Mouse (Mus musculus) MEL (cell line): ENCODE measurements at regions not wholly inside any gene's neighbourhood (a gene's known extent, or its start where the extent isn't known, plus 50 kb on each side); places are given as distances from the start of the nearest gene placed in this dataset.

ENCODE experiments used
- DNase-seq: peaks from one replicate; pipeline ENCODE4 v3.0.0; 2011; ENCODE audit warnings: low read depth, low spot score
- H3K27ac ChIP-seq: 2 replicates; pipeline ENCODE4 v1.5.1; 2012; ENCODE audit warnings: low read depth, mild to moderate bottlenecking, control low read depth, low read length, moderate library complexity; ENCODE audit not compliant: control insufficient read depth
- H3K27me3 ChIP-seq, 2 experiments: fragments of 150-350 bp in 1 of 2; sonication (generic) in 1 of 2; 2 replicates each; pipeline ENCODE4 v1.6.1; 2012; ENCODE audit warnings: low read length in 2 of 2, mild to moderate bottlenecking in 2 of 2, improper control_type of control experiment in 1 of 2, moderate library complexity in 1 of 2; ENCODE audit not compliant: insufficient read depth in 2 of 2, control insufficient read depth in 1 of 2
- H3K36me3 ChIP-seq, 2 experiments: 2 replicates each; pipeline ENCODE4 v1.6.1; 2012 to 2014; ENCODE audit warnings: low read length in 2 of 2, improper control_type of control experiment in 1 of 2, inconsistent platforms in 1 of 2, mild to moderate bottlenecking in 1 of 2; ENCODE audit not compliant: insufficient read depth in 2 of 2, control insufficient read depth in 1 of 2
- H3K4me1 ChIP-seq, 2 experiments: fragments of 150-350 bp in 1 of 2; sonication (generic) in 1 of 2; 2 replicates each; pipeline ENCODE4 v1.6.1; 2012; ENCODE audit warnings: low read length in 2 of 2, improper control_type of control experiment in 1 of 2, mild to moderate bottlenecking in 1 of 2; ENCODE audit not compliant: insufficient read depth in 2 of 2, control insufficient read depth in 1 of 2
- H3K4me3 ChIP-seq, 2 experiments: fragments of 150-350 bp in 1 of 2; sonication (generic) in 1 of 2; 2 replicates each; pipeline ENCODE4 v1.5.1; 2012; ENCODE audit warnings: low read depth in 2 of 2, low read length in 2 of 2, mild to moderate bottlenecking in 2 of 2, moderate library complexity in 2 of 2, control low read depth in 1 of 2, improper control_type of control experiment in 1 of 2; ENCODE audit not compliant: control insufficient read depth in 1 of 2, insufficient read depth in 1 of 2
- H3K79me2 ChIP-seq: 2 replicates; pipeline ENCODE4 v1.6.1; 2012; ENCODE audit warnings: mild to moderate bottlenecking, low read length, moderate library complexity; ENCODE audit not compliant: control insufficient read depth, poor library complexity, insufficient read depth
- H3K9ac ChIP-seq: 2 replicates; pipeline ENCODE4 v1.6.1; 2012; ENCODE audit warnings: low read depth, mild to moderate bottlenecking, control low read depth, low read length, moderate library complexity; ENCODE audit not compliant: control insufficient read depth, poor library complexity, severe bottlenecking
- H3K9me3 ChIP-seq: fragments of 150-350 bp; sonication (generic); replicated peaks from 2 replicates; pipeline ENCODE4 v1.6.1; 2012; ENCODE audit warnings: mild to moderate bottlenecking, low read length, improper control_type of control experiment, moderate library complexity; ENCODE audit not compliant: insufficient read depth
- BHLHE40 ChIP-seq: IDR thresholded peaks from 2 replicates; pipeline ENCODE4 v1.6.1; 2012; ENCODE audit warnings: low read depth, mild to moderate bottlenecking, inconsistent platforms, low read length, improper control_type of control experiment, borderline replicate concordance
- CHD1 ChIP-seq: IDR thresholded peaks from 2 replicates; pipeline ENCODE4 v1.6.1; 2012; ENCODE audit warnings: low read depth, mild to moderate bottlenecking, inconsistent platforms, low read length, improper control_type of control experiment
- CHD2 ChIP-seq: IDR thresholded peaks from 2 replicates; pipeline ENCODE4 v1.6.1; 2011; ENCODE audit warnings: low read length, improper control_type of control experiment
- CTCF ChIP-seq, 3 experiments: IDR thresholded peaks in 2 of 3; conservative IDR thresholded peaks in 1 of 3; 2 replicates each; pipeline ENCODE4 v1.5.1; 2011 to 2012; ENCODE audit warnings: low read length in 3 of 3, low read depth in 2 of 3, mild to moderate bottlenecking in 2 of 3, improper control_type of control experiment in 1 of 3, inconsistent platforms in 1 of 3, mixed read lengths in 1 of 3, moderate library complexity in 1 of 3; ENCODE audit not compliant: control insufficient read depth in 1 of 3, insufficient read depth in 1 of 3, poor library complexity in 1 of 3, severe bottlenecking in 1 of 3
- ELF1 ChIP-seq: IDR thresholded peaks from 2 replicates; pipeline ENCODE4 v1.6.1; 2014; ENCODE audit warnings: low read depth, mild to moderate bottlenecking, inconsistent platforms, low read length, improper control_type of control experiment, moderate library complexity
- GABPA ChIP-seq: IDR thresholded peaks from 2 replicates; pipeline ENCODE4 v1.6.1; 2012; ENCODE audit warnings: low read depth, mild to moderate bottlenecking, inconsistent platforms, low read length, improper control_type of control experiment, moderate library complexity
- JUND ChIP-seq: IDR thresholded peaks from 2 replicates; pipeline ENCODE4 v1.6.1; 2011; ENCODE audit warnings: low read depth, mild to moderate bottlenecking, improper control_type of control experiment, low read length
- KAT2A ChIP-seq: conservative IDR thresholded peaks from 2 replicates; pipeline ENCODE4 v1.6.1; 2012; ENCODE audit warnings: low read depth, low read length, improper control_type of control experiment, inconsistent platforms
- MAFK ChIP-seq: IDR thresholded peaks from 2 replicates; pipeline ENCODE4 v1.6.1; 2011; ENCODE audit warnings: low read depth, mild to moderate bottlenecking, low read length, improper control_type of control experiment, borderline replicate concordance
- MAX ChIP-seq: IDR thresholded peaks from 2 replicates; pipeline ENCODE4 v1.6.1; 2011; ENCODE audit warnings: low read length, improper control_type of control experiment
- MAZ ChIP-seq: IDR thresholded peaks from 2 replicates; pipeline ENCODE4 v1.6.1; 2012; ENCODE audit warnings: low read depth, mild to moderate bottlenecking, inconsistent platforms, low read length, improper control_type of control experiment
- MEF2A ChIP-seq: IDR thresholded peaks from 2 replicates; pipeline ENCODE4 v1.6.1; 2014; ENCODE audit warnings: low read depth, mild to moderate bottlenecking, inconsistent platforms, low read length, improper control_type of control experiment; ENCODE audit not compliant: poor library complexity, insufficient replicate concordance, severe bottlenecking; ENCODE audit errors: extremely low read depth
- MXI1 ChIP-seq: IDR thresholded peaks from 2 replicates; pipeline ENCODE4 v1.6.1; 2011; ENCODE audit warnings: mild to moderate bottlenecking, low read depth, low read length, improper control_type of control experiment
- MYB ChIP-seq: IDR thresholded peaks from 2 replicates; pipeline ENCODE4 v1.6.1; 2011; ENCODE audit warnings: mild to moderate bottlenecking, low read depth, low read length, improper control_type of control experiment
- MYC ChIP-seq: IDR thresholded peaks from 2 replicates; pipeline ENCODE4 v1.6.1; 2011; ENCODE audit warnings: low read depth, mild to moderate bottlenecking, low read length, improper control_type of control experiment, moderate library complexity
- NELFE ChIP-seq: IDR thresholded peaks from 2 replicates; pipeline ENCODE4 v1.6.1; 2011; ENCODE audit warnings: low read depth, low read length, improper control_type of control experiment
- NRF1 ChIP-seq: IDR thresholded peaks from 2 replicates; pipeline ENCODE4 v1.6.1; 2014; ENCODE audit warnings: low read depth, mild to moderate bottlenecking, inconsistent platforms, low read length, improper control_type of control experiment, moderate library complexity; ENCODE audit not compliant: poor library complexity, insufficient read depth, severe bottlenecking
- POLR2AphosphoS2 ChIP-seq: IDR thresholded peaks from 2 replicates; pipeline ENCODE4 v1.6.1; 2011; ENCODE audit warnings: low read length, improper control_type of control experiment
- RAD21 ChIP-seq: IDR thresholded peaks from 2 replicates; pipeline ENCODE4 v1.6.1; 2011; ENCODE audit warnings: mild to moderate bottlenecking, low read depth, low read length, improper control_type of control experiment
- SIN3A ChIP-seq: IDR thresholded peaks from 2 replicates; pipeline ENCODE4 v1.6.1; 2012; ENCODE audit warnings: low read length, improper control_type of control experiment, inconsistent platforms
- SMC3 ChIP-seq: IDR thresholded peaks from 2 replicates; pipeline ENCODE4 v1.6.1; 2011; ENCODE audit warnings: low read depth, low read length, improper control_type of control experiment
- TAL1 ChIP-seq: IDR thresholded peaks from 2 replicates; pipeline ENCODE4 v1.6.1; 2012; ENCODE audit warnings: mild to moderate bottlenecking, inconsistent platforms, low read length, moderate library complexity, mixed read lengths
- TBP ChIP-seq: IDR thresholded peaks from 2 replicates; pipeline ENCODE4 v1.8.0; 2011; ENCODE audit warnings: low read depth, low read length, improper control_type of control experiment
- TCF12 ChIP-seq: IDR thresholded peaks from 2 replicates; pipeline ENCODE4 v1.6.1; 2014; ENCODE audit warnings: low read depth, mild to moderate bottlenecking, inconsistent platforms, low read length, improper control_type of control experiment, moderate library complexity
- UBTF ChIP-seq: IDR thresholded peaks from 2 replicates; pipeline ENCODE4 v1.6.1; 2012; ENCODE audit warnings: low read depth, mild to moderate bottlenecking, inconsistent platforms, low read length, improper control_type of control experiment, moderate library complexity, borderline replicate concordance; ENCODE audit not compliant: insufficient read depth
- ZMIZ1 ChIP-seq: IDR thresholded peaks from 2 replicates; pipeline ENCODE4 v1.6.1; 2012; ENCODE audit warnings: low read depth, mild to moderate bottlenecking, inconsistent platforms, low read length, improper control_type of control experiment, moderate library complexity
- ZNF384 ChIP-seq: IDR thresholded peaks from 2 replicates; pipeline ENCODE4 v1.6.1; 2012; ENCODE audit warnings: low read depth, mild to moderate bottlenecking, inconsistent platforms, low read length, improper control_type of control experiment

GRCm38 (mm10) chr16:76158585-76158984 lies 136.5 kb upstream of the Samsn1 start:
- Histone ChIP-seq H3K27me3 (peaks cover 0 to 2% of the 10 kb centered on the region in 2 experiments; a peak in 1 of 4 replicates), H3K36me3 (no peaks in the 10 kb centered on the region), H3K4me3 (no peak overlapping the region), H3K9ac (no peak overlapping the region)
- DNase-seq: no peak
- TF ChIP-seq MXI1 (no peak), MYB (no peak), NELFE (no peak), MAZ (no peak), POLR2AphosphoS2 (no peak), SIN3A (no peak), ZMIZ1 (no peak), MAFK (no peak), ZNF384 (no peak), RAD21 (no peak), BHLHE40 (no peak), MYC (no peak), SMC3 (no peak), TBP (no peak), UBTF (no peak)
- TF ChIP-seq, all 39 proteins: peak for 0
- H3K4me1 ChIP-seq: no peaks in the 10 kb centered on the region
- no peaks in the 10 kb centered on the region for H3K9me3 ChIP-seq
- no peaks in the 10 kb centered on the region for H3K79me2 ChIP-seq
- H3K27ac ChIP-seq: no peak overlapping the region

GRCm38 (mm10) chr16:76153766-76154525 lies 131.9 kb upstream of the Samsn1 start:
- no peaks in the 10 kb centered on the region for H3K79me2 ChIP-seq
- no peak overlapping the region for H3K4me3 ChIP-seq
- TF ChIP-seq ELF1 (no peak), RAD21 (no peak), CTCF (IDR thresholded peaks at IDR 0.05 in 2 of 3, conservative IDR thresholded peaks at IDR 0.05 in 1 of 3; ENCODE audit: control insufficient read depth in 1 of 3, insufficient read depth in 1 of 3, low read depth in 2 of 3, low read length in 3 of 3, poor library complexity in 1 of 3, severe bottlenecking in 1 of 3) (no peak), ZMIZ1 (no peak), TCF12 (no peak), NRF1 (no peak), JUND (no peak), CHD2 (no peak), MYB (no peak), MAX (no peak), GABPA (no peak), TBP (no peak), ZNF384 (no peak), KAT2A (no peak), CHD1 (no peak), MEF2A (no peak), TAL1 (no peak)
- no peaks in the 10 kb centered on the region for H3K36me3 ChIP-seq
- DNase-seq: no peak
- no peaks in the 10 kb centered on the region for H3K4me1 ChIP-seq
- no peaks in the 10 kb centered on the region for H3K27me3 ChIP-seq
- no peaks in the 10 kb centered on the region for H3K9me3 ChIP-seq
- no peak overlapping the region for H3K9ac ChIP-seq
- H3K27ac ChIP-seq: no peak overlapping the region
